Mouse (Mus musculus) liver, embryonic 14.5 days (tissue): ENCODE measurements around the gene Kifc3.

Source experiments
- CTCF ChIP-seq: IDR thresholded peaks from 2 replicates; pipeline ENCODE4 v1.5.1; 2016; ENCODE audit warnings: antibody characterized with exemption, low read depth, control low read depth
- EP300 ChIP-seq: IDR thresholded peaks from 2 replicates; pipeline ENCODE4 v1.6.1; 2016; ENCODE audit warnings: antibody characterized with exemption, low read depth

DNA sequence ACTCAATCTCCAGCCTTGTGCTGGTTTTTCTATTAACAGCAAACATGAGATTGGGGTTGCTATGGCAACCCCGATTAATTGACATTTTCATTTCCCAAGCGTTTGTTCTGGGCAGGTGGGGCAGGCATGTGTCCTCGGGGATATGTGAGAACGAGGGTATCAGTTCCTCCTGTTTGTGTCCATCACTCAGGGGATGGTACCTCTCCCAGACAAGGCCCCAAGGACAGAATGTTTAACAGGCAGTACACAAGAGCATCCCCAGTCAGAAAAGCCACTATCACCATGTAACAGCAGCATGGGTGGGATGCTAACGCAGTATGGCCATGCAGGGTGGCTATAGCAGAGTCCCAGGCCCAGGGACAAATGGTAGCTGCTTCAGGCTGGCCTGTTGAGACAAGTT is 27.3 kb downstream of the Kifc3 start:
- no peak for TF ChIP-seq CTCF
- no peak for TF ChIP-seq EP300
